In genomic region chr2:169679264-169679663, GRCm38 (mm10) we compare ENCODE assay signal across 14 mouse cellular contexts. TPM values are rescaled to one million over a fixed set of nuclear protein-coding genes. Genes with fewer than 3 reads are reported as not detected.
DNase-seq lines count a peak whose midpoint lies in the region; ATAC-seq lines count a peak whose summit lies in the region.
"Had no signal": no experiment of that assay in that cellular context is flagged by ENCODE, and none has a peak within 500 bp of the region (broad histone marks: within the 10 kb centered on the region; RNA-seq: fewer than 3 reads in every experiment).

No protein-coding gene starts in this region.

- H3K9me3 ChIP-seq in heart, embryonic 15.5 days (replicated peaks), result no peaks in the 10 kb centered on the region
- H3K9me3 ChIP-seq in neural tube, embryonic 13.5 days, result no peaks in the 10 kb centered on the region
- no peaks in the 10 kb centered on the region for H3K9me3 ChIP-seq in neural tube, embryonic 15.5 days (replicated peaks)
- no peaks in the 10 kb centered on the region for H3K9me3 ChIP-seq in midbrain, embryonic 15.5 days
- H3K9me3 ChIP-seq: limb, embryonic 12.5 days had no signal

- WGBS in heart, embryonic 15.5 days, result 41% methylated on average over 7 of the region's 7 CpGs
- 70% methylated on average over 7 of the region's 7 CpGs for WGBS in neural tube, embryonic 13.5 days
- WGBS in neural tube, embryonic 15.5 days, result 65% methylated on average over 7 of the region's 7 CpGs
- WGBS in midbrain, embryonic 15.5 days, result 61% methylated on average over 7 of the region's 7 CpGs

- 0 out of 2 replicates have a peak overlapping the region, but pooled peaks have one; percentile 1 for H3K27ac ChIP-seq in heart, embryonic 15.5 days
- H3K27ac ChIP-seq in neural tube, embryonic 13.5 days (replicated peaks), result 0 out of 2 replicates have a peak overlapping the region, but pooled peaks have one; percentile 29
- H3K27ac ChIP-seq in neural tube, embryonic 15.5 days (replicated peaks), result no peak overlapping the region; the same call in 1 of the 2 replicates
- peak overlapping the region; percentile 40 for H3K27ac ChIP-seq in midbrain, embryonic 15.5 days
- H3K27ac ChIP-seq: kidney, postnatal 0 days; limb, embryonic 12.5 days; macrophage had no signal

- H3K4me3 ChIP-seq in heart, embryonic 15.5 days, result no peak overlapping the region
- no peak overlapping the region for H3K4me3 ChIP-seq in neural tube, embryonic 13.5 days
- H3K4me3 ChIP-seq in neural tube, embryonic 15.5 days (replicated peaks), result no peak overlapping the region
- H3K4me3 ChIP-seq in midbrain, embryonic 15.5 days, result no peak overlapping the region
- H3K4me3 ChIP-seq: limb, embryonic 12.5 days had no signal

- intact Hi-C loops in heart, postnatal 14 days (cut with DNase I), result no loop called here

- ATAC-seq in heart, embryonic 15.5 days (replicated peaks; ENCODE audit: insufficient number of reproducible peaks, insufficient read depth, low FRiP score, low read depth), result no peak
- no peak for ATAC-seq in neural tube, embryonic 13.5 days (ENCODE audit: low read depth)
- no peak for ATAC-seq in neural tube, embryonic 15.5 days (ENCODE audit: low FRiP score)
- 0 out of 2 replicates have a peak, but pooled peaks have one; percentile 30 for ATAC-seq in midbrain, embryonic 15.5 days (replicated peaks)
- ATAC-seq: Patski had no signal

- H3K36me3 ChIP-seq in heart, embryonic 15.5 days, result no peaks in the 10 kb centered on the region
- H3K36me3 ChIP-seq in neural tube, embryonic 13.5 days, result no peaks in the 10 kb centered on the region
- no peaks in the 10 kb centered on the region for H3K36me3 ChIP-seq in neural tube, embryonic 15.5 days
- H3K36me3 ChIP-seq in midbrain, embryonic 15.5 days (replicated peaks), result no peaks in the 10 kb centered on the region
- H3K36me3 ChIP-seq: limb, embryonic 12.5 days had no signal

- H3K4me2 ChIP-seq in heart, embryonic 15.5 days, result no peak overlapping the region
- no peak overlapping the region for H3K4me2 ChIP-seq in neural tube, embryonic 13.5 days
- no peak overlapping the region for H3K4me2 ChIP-seq in neural tube, embryonic 15.5 days
- no peak overlapping the region for H3K4me2 ChIP-seq in midbrain, embryonic 15.5 days
- H3K4me2 ChIP-seq: limb, embryonic 12.5 days had no signal

- no peaks in the 10 kb centered on the region; the same call in 1 of the 2 replicates for H3K27me3 ChIP-seq in heart, embryonic 15.5 days
- H3K27me3 ChIP-seq in neural tube, embryonic 13.5 days, result no peaks in the 10 kb centered on the region
- H3K27me3 ChIP-seq in neural tube, embryonic 15.5 days (replicated peaks), result no peaks in the 10 kb centered on the region
- H3K27me3 ChIP-seq in midbrain, embryonic 15.5 days (replicated peaks), result no peaks in the 10 kb centered on the region
- H3K27me3 ChIP-seq: limb, embryonic 12.5 days; Patski had no signal

- peaks cover 2% of the 10 kb centered on the region; the same call in 1 of the 2 replicates for H3K4me1 ChIP-seq in heart, embryonic 15.5 days (replicated peaks)
- H3K4me1 ChIP-seq in neural tube, embryonic 13.5 days (replicated peaks), result peaks cover 49% of the 10 kb centered on the region
- H3K4me1 ChIP-seq in neural tube, embryonic 15.5 days, result peaks cover 34% of the 10 kb centered on the region
- H3K4me1 ChIP-seq in midbrain, embryonic 15.5 days, result peaks cover 26% of the 10 kb centered on the region

- no peak for DNase-seq in heart, postnatal 14 days
- DNase-seq in thymus, postnatal 4 days, result peak; percentile 48
- DNase-seq in adipocyte (ENCODE audit: low spot score), result no peak
- no peak for DNase-seq in urinary bladder, postnatal 10 days (ENCODE audit: low spot score)
- DNase-seq: adrenal gland, adult 8-10 months; gastrocnemius, postnatal 25 days had no signal

- no peak overlapping the region for H3K9ac ChIP-seq in heart, embryonic 15.5 days
- 0 out of 2 replicates have a peak overlapping the region, but pooled peaks have one; percentile 8 for H3K9ac ChIP-seq in neural tube, embryonic 13.5 days
- H3K9ac ChIP-seq in neural tube, embryonic 15.5 days (replicated peaks), result no peak overlapping the region
- no peak overlapping the region for H3K9ac ChIP-seq in midbrain, embryonic 15.5 days
- H3K9ac ChIP-seq: limb, embryonic 12.5 days had no signal

RNA-seq across cellular contexts. Expression of gene Tshz2, which starts 46.5 kb away (rescaled TPM):
- 3.6 and 4.7 TPM in 2 replicates for polyA plus RNA-seq in heart, embryonic 15.5 days (2015; fragmentation: Nextera tagmentation; extraction: Ambion mirVana)
- 10 to 100 TPM; 15.5 to 17.8 TPM for total RNA-seq in heart, postnatal 14 days (2021)
- polyA plus RNA-seq in neural tube, embryonic 13.5 days (2015; fragmentation: Nextera tagmentation; extraction: Ambion mirVana), result 50.6 and 54.6 TPM in 2 replicates
- 40.1 and 50.4 TPM in 2 replicates for polyA plus RNA-seq in neural tube, embryonic 15.5 days (2015; fragmentation: Nextera tagmentation; extraction: Ambion mirVana)
- polyA plus RNA-seq in midbrain, embryonic 15.5 days (2015; fragmentation: Nextera tagmentation; extraction: Ambion mirVana), result 18.1 and 22.7 TPM in 2 replicates
- polyA plus RNA-seq: macrophage had no signal
